In genomic region chr4:117094626-117095361, GRCm38 (mm10) we compare ENCODE assay signal across 15 mouse cellular contexts. TPM values are rescaled to one million over a fixed set of nuclear protein-coding genes. Genes with fewer than 3 reads are reported as not detected.
DNase-seq lines count a peak whose midpoint lies in the region; ATAC-seq and TF ChIP-seq lines count a peak whose summit lies in the region.
"Had no signal": no experiment of that assay in that cellular context is flagged by ENCODE, and none has a peak within 500 bp of the region (broad histone marks: within the 10 kb centered on the region; RNA-seq: fewer than 3 reads in every experiment).

No protein-coding gene starts in this region.

- no peaks in the 10 kb centered on the region for H3K9me3 ChIP-seq in liver, embryonic 12.5 days (replicated peaks)
- no peaks in the 10 kb centered on the region for H3K9me3 ChIP-seq in limb, embryonic 13.5 days
- no peaks in the 10 kb centered on the region for H3K9me3 ChIP-seq in hindbrain, embryonic 12.5 days (replicated peaks)
- H3K9me3 ChIP-seq: heart, embryonic 13.5 days had no signal

- H3K36me3 ChIP-seq in liver, adult 2 months (ENCODE audit: control insufficient read depth, insufficient read depth, low read length), result no peaks in the 10 kb centered on the region
- H3K36me3 ChIP-seq in liver, embryonic 12.5 days, result no peaks in the 10 kb centered on the region
- no peaks in the 10 kb centered on the region for H3K36me3 ChIP-seq in limb, embryonic 13.5 days
- no peaks in the 10 kb centered on the region for H3K36me3 ChIP-seq in hindbrain, embryonic 12.5 days
- H3K36me3 ChIP-seq: heart, embryonic 13.5 days had no signal

- H3K27me3 ChIP-seq in liver, adult 2 months (ENCODE audit: control insufficient read depth, insufficient read depth, low read length), result no peaks in the 10 kb centered on the region
- peaks cover 46% of the 10 kb centered on the region for H3K27me3 ChIP-seq in liver, embryonic 12.5 days (replicated peaks)
- no peaks in the 10 kb centered on the region for H3K27me3 ChIP-seq in limb, embryonic 13.5 days
- H3K27me3 ChIP-seq in hindbrain, embryonic 12.5 days, result peaks cover 38% of the 10 kb centered on the region
- H3K27me3 ChIP-seq: CH12.LX, Patski had no signal

- intact Hi-C loops in heart, postnatal 14 days (cut with DNase I), result loop anchor here (5.0 kb wide), 2 partner anchors 77 to 92 kb away; partner anchors contain the start of gene Eif2b3

- no peaks in the 10 kb centered on the region for H3K79me2 ChIP-seq in liver, adult 2 months (ENCODE audit: control insufficient read depth, insufficient read depth, low read length)

- TF ChIP-seq POLR2A in liver, adult 2 months (IDR thresholded peaks at IDR 0.05; ENCODE audit: extremely low read depth, insufficient read depth, low read length), result no peak

- 31% methylated on average over 3 of the region's 3 CpGs for WGBS in liver, adult 2 months
- 70% methylated on average over 3 of the region's 3 CpGs for WGBS in liver, embryonic 12.5 days (ENCODE audit: insufficient replicate concordance)
- WGBS in limb, embryonic 13.5 days, result 68% methylated on average over 3 of the region's 3 CpGs
- 83% methylated on average over 3 of the region's 3 CpGs for WGBS in hindbrain, embryonic 12.5 days

- peak overlapping the region; percentile 68 for H3K27ac ChIP-seq in liver, adult 2 months (replicated peaks; ENCODE audit: insufficient read depth, low read depth, low read length)
- H3K27ac ChIP-seq in liver, embryonic 12.5 days, result no peak overlapping the region
- H3K27ac ChIP-seq in brown adipose tissue, adult 24 weeks (replicated peaks; ENCODE audit: low read depth, low read length), result peak overlapping the region; percentile 75; the same call in 1 of the 2 replicates
- H3K27ac ChIP-seq in limb, embryonic 13.5 days, result 0 out of 2 replicates have a peak overlapping the region, but pooled peaks have one; percentile 15
- H3K27ac ChIP-seq in hindbrain, embryonic 12.5 days, result no peak overlapping the region
- H3K27ac ChIP-seq: heart, embryonic 13.5 days had no signal

- no peak for ATAC-seq in liver, embryonic 12.5 days
- no peak for ATAC-seq in limb, embryonic 13.5 days (ENCODE audit: low FRiP score, low read depth)
- no peak for ATAC-seq in hindbrain, embryonic 12.5 days (ENCODE audit: low FRiP score)

- no peak overlapping the region for H3K9ac ChIP-seq in liver, adult 2 months (ENCODE audit: low read depth, low read length)
- H3K9ac ChIP-seq in liver, embryonic 12.5 days, result no peak overlapping the region
- no peak overlapping the region for H3K9ac ChIP-seq in limb, embryonic 13.5 days
- no peak overlapping the region for H3K9ac ChIP-seq in hindbrain, embryonic 12.5 days

- no peak overlapping the region for H3K4me3 ChIP-seq in liver, adult 2 months (ENCODE audit: insufficient read depth, low read depth, low read length)
- H3K4me3 ChIP-seq in liver, embryonic 12.5 days, result no peak overlapping the region
- H3K4me3 ChIP-seq in brown adipose tissue, adult 24 weeks (ENCODE audit: insufficient read depth, low read depth, low read length), result no peak overlapping the region
- no peak overlapping the region for H3K4me3 ChIP-seq in limb, embryonic 13.5 days
- H3K4me3 ChIP-seq in hindbrain, embryonic 12.5 days, result no peak overlapping the region

- TF ChIP-seq CTCF in liver, adult 2 months (IDR thresholded peaks at IDR 0.05; ENCODE audit: low read depth, low read length), result no peak

- H3K4me1 ChIP-seq in liver, adult 2 months (ENCODE audit: control insufficient read depth, insufficient read depth, low read length), result peaks cover 14% of the 10 kb centered on the region
- H3K4me1 ChIP-seq in liver, embryonic 12.5 days, result peaks cover 32% of the 10 kb centered on the region
- peaks cover 11% of the 10 kb centered on the region for H3K4me1 ChIP-seq in brown adipose tissue, adult 24 weeks (ENCODE audit: control insufficient read depth, insufficient read depth, insufficient read length, low read length)
- peaks cover 38% of the 10 kb centered on the region for H3K4me1 ChIP-seq in limb, embryonic 13.5 days
- H3K4me1 ChIP-seq in hindbrain, embryonic 12.5 days, result peaks cover 29% of the 10 kb centered on the region

- DNase-seq in liver, adult 2 months (ENCODE audit: extremely low read depth, low read depth, low spot score), result peak; percentile 91
- peak; percentile 27 for DNase-seq in fibroblast of lung, adult 2 months (ENCODE audit: low read depth)
- DNase-seq in heart, postnatal 14 days, result no peak
- DNase-seq in retina, postnatal 1 day, result no peak
- DNase-seq: adrenal gland, adult 8-10 months had no signal

- H3K4me2 ChIP-seq in liver, embryonic 12.5 days, result no peak overlapping the region
- no peak overlapping the region for H3K4me2 ChIP-seq in limb, embryonic 13.5 days (replicated peaks)
- H3K4me2 ChIP-seq in hindbrain, embryonic 12.5 days (replicated peaks), result no peak overlapping the region

RNA-seq across cellular contexts. Expression of gene Ptch2, which starts 1.1 kb away (rescaled TPM):
- 0.18 and 0.34 TPM in 2 replicates for total RNA-seq in liver, adult 2 months (2014; rRNA removed)
- polyA plus RNA-seq in liver, adult 2 months (2012; rRNA removed), result 1.0 and 1.4 TPM in 2 replicates
- polyA plus RNA-seq in liver, embryonic 12.5 days (2016; fragmentation: Nextera tagmentation; extraction: Ambion mirVana), result 1.3 and 1.4 TPM in 2 replicates
- 1.2 and 1.5 TPM in 2 replicates for polyA plus RNA-seq in brown adipose tissue, adult 24 weeks (2012; ENCODE audit: insufficient read depth, insufficient read length, missing spikeins)
- 7.9 and 9.4 TPM in 2 replicates for polyA plus RNA-seq in limb, embryonic 13.5 days (2015; fragmentation: Nextera tagmentation; extraction: Ambion mirVana)
- 1 to 10 TPM; 1.5 to 1.7 TPM for total RNA-seq in heart, postnatal 14 days (2021)
- polyA plus RNA-seq in hindbrain, embryonic 12.5 days (2016; fragmentation: Nextera tagmentation; extraction: Ambion mirVana), result 4.5 and 5.9 TPM in 2 replicates

RNA-seq across cellular contexts. Expression of gene Btbd19, which starts 30.7 kb away (rescaled TPM):
- 0.67 and 0.74 TPM in 2 replicates for total RNA-seq in liver, adult 2 months (2014; rRNA removed)
- polyA plus RNA-seq in liver, adult 2 months (2012; rRNA removed), result 0.86 and 1.8 TPM in 2 replicates
- 6.4 and 7.1 TPM in 2 replicates for polyA plus RNA-seq in liver, embryonic 12.5 days (2016; fragmentation: Nextera tagmentation; extraction: Ambion mirVana)
- 1.8 TPM in 1 of 2 replicates, not detected in the other for polyA plus RNA-seq in brown adipose tissue, adult 24 weeks (2012; ENCODE audit: insufficient read depth, insufficient read length, missing spikeins)
- polyA plus RNA-seq in limb, embryonic 13.5 days (2015; fragmentation: Nextera tagmentation; extraction: Ambion mirVana), result 5.1 and 5.2 TPM in 2 replicates
- 1 to 10 TPM; 3.3 to 5.5 TPM for total RNA-seq in heart, postnatal 14 days (2021)
- 4.0 and 4.5 TPM in 2 replicates for polyA plus RNA-seq in hindbrain, embryonic 12.5 days (2016; fragmentation: Nextera tagmentation; extraction: Ambion mirVana)

RNA-seq across cellular contexts. Expression of gene Tctex1d4, which starts 31.8 kb away (rescaled TPM):
- not detected in 2 replicates for total RNA-seq in liver, adult 2 months (2014; rRNA removed)
- polyA plus RNA-seq in liver, adult 2 months (2012; rRNA removed), result 0.17 TPM in 1 of 2 replicates, not detected in the other
- polyA plus RNA-seq in liver, embryonic 12.5 days (2016; fragmentation: Nextera tagmentation; extraction: Ambion mirVana), result not detected in 2 replicates
- polyA plus RNA-seq in brown adipose tissue, adult 24 weeks (2012; ENCODE audit: insufficient read depth, insufficient read length, missing spikeins), result not detected in 2 replicates
- polyA plus RNA-seq in limb, embryonic 13.5 days (2015; fragmentation: Nextera tagmentation; extraction: Ambion mirVana), result not detected in 2 replicates
- total RNA-seq in heart, postnatal 14 days (2021), result not detected
- 0.34 TPM in 1 of 2 replicates, not detected in the other for polyA plus RNA-seq in hindbrain, embryonic 12.5 days (2016; fragmentation: Nextera tagmentation; extraction: Ambion mirVana)
- total RNA-seq: adrenal gland, adult 8-10 months; gastrocnemius, postnatal 36 days had no signal
- polyA plus RNA-seq: embryonic facial prominence, embryonic 11.5 days; heart, embryonic 13.5 days; liver, embryonic 11.5 days had no signal

RNA-seq across cellular contexts. Expression of gene Plk3, which starts 39.0 kb away (rescaled TPM):
- total RNA-seq in liver, adult 2 months (2014; rRNA removed), result 10.7 and 19.5 TPM in 2 replicates
- 21.2 and 31.7 TPM in 2 replicates for polyA plus RNA-seq in liver, adult 2 months (2012; rRNA removed)
- polyA plus RNA-seq in liver, embryonic 12.5 days (2016; fragmentation: Nextera tagmentation; extraction: Ambion mirVana), result 2.2 and 2.8 TPM in 2 replicates
- 0.71 and 2.5 TPM in 2 replicates for polyA plus RNA-seq in brown adipose tissue, adult 24 weeks (2012; ENCODE audit: insufficient read depth, insufficient read length, missing spikeins)
- 3.1 and 3.5 TPM in 2 replicates for polyA plus RNA-seq in limb, embryonic 13.5 days (2015; fragmentation: Nextera tagmentation; extraction: Ambion mirVana)
- 1 to 10 TPM; 1.8 to 3.1 TPM for total RNA-seq in heart, postnatal 14 days (2021)
- polyA plus RNA-seq in hindbrain, embryonic 12.5 days (2016; fragmentation: Nextera tagmentation; extraction: Ambion mirVana), result 26.4 and 29.6 TPM in 2 replicates

Comparison
In these comparisons a context has a peak if more than half of its experiments do, and no peak if none do; other contexts are left out.
1. H3K27ac ChIP-seq: peak in liver, adult 2 months (single experiment), brown adipose tissue, adult 24 weeks (single experiment) and limb, embryonic 13.5 days (single experiment); none in liver, embryonic 12.5 days (single experiment) and hindbrain, embryonic 12.5 days (single experiment).
2. DNase-seq: peak in liver, adult 2 months (single experiment) and fibroblast of lung, adult 2 months (single experiment); none in heart, postnatal 14 days (0 of 2) and retina, postnatal 1 day (single experiment).